Mouse (Mus musculus) brain, embryonic 14.5 days (tissue): Measurements from ENCODE around the gene Gucy1b1. TPM values are rescaled to one million over a fixed set of nuclear protein-coding genes. Genes with fewer than 3 reads are reported as not detected.

Experiments used
- DNase-seq: peaks from one replicate; pipeline ENCODE4 v3.0.0-alpha.2; 2011; ENCODE audit warnings: low read depth
- CTCF ChIP-seq: fragments of 200-500 bp; IDR thresholded peaks from 2 replicates; pipeline ENCODE4 v1.5.1; 2012; ENCODE audit warnings: inconsistent platforms, mild to moderate bottlenecking, moderate library complexity, borderline replicate concordance; ENCODE audit not compliant: insufficient read depth, insufficient read length; ENCODE audit errors: extremely low read depth
- POLR2A ChIP-seq: fragments of 200-500 bp; IDR thresholded peaks from 2 replicates; pipeline ENCODE4 v1.6.1; 2012; ENCODE audit warnings: mild to moderate bottlenecking, inconsistent platforms, borderline replicate concordance; ENCODE audit not compliant: poor library complexity, insufficient read depth, insufficient read length, severe bottlenecking; ENCODE audit errors: extremely low read depth
- polyA plus RNA-seq: library from polyadenylated mRNA; depleted of rRNA; stranded (reverse); fragments of >200 nt; gene quantifications from 2 replicates; pipeline ENCODE4 v1.2.3, GENCODE M21; 2012

Gucy1b1 gene
- polyA plus RNA-seq, 1 experiment, result 27.1 TPM

DNA sequence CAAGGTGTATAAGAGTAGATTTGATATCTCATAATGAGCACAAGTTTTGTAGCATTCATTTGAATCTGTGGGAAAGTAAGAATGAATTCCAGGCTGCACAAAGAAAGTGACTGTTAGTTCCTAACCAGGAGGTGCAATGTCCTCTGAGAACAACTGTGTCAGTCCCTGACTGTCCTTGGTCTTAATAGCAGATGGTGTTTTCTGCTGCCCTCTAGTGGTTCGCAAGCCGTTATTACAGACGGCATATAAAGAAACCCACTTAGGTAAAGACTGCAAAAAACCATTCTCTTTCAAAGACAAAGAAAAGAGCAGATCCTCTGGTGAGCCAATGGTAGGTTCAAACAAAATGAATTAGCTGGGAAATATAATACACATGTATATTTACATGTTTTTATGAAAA, 45.3 kb downstream of the Gucy1b1 start:
- peak; percentile 89 for DNase-seq
- TF ChIP-seq POLR2A (no peak), CTCF (peak; percentile 73)

DNA sequence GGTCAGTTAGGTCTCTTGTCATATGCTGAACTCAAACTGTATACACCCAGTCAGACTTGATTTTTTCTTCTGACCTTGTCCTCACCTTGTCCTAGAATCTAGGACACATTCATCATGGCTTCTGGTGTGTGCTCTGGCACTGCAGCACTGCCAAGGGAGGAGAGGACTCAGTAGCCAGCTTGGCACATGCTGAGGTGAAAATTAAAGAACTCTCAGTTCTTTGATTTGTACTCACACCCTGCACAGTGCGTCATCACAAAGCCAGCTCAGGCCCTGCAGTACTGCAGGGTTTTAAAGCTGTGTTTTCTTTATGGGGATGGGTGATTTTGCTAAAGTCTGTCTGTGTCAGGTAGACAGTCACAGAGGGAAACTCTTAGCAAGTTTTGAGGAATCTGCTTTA, 47.2 kb downstream of the Gucy1b1 start:
- DNase-seq, result peak; percentile 50

DNA sequence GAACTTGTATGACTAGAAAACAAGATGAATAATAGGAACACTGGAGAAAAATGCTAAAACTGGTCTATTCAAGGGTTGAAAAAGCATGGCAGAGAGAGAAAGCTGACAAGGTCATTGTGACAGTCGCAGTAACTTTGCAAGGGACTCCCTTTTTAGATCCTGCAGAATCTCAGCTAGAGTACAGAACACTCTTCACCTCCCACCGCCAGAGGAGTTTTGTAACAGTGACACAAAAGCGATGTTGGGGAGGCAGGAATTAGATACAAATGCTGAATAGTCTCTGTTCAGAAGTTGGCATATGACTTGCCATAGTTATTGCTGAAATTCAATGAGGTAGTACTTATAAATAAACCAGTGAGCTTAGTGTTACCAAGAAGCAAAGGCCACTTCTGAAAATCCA, 51.4 kb downstream of the Gucy1b1 start:
- no peak for DNase-seq
- TF ChIP-seq POLR2A (no peak), CTCF (no peak)

More for the DNA sequence above, 47.2 kb downstream of the Gucy1b1 start:
- TF ChIP-seq POLR2A (no peak), CTCF (no peak)

DNA sequence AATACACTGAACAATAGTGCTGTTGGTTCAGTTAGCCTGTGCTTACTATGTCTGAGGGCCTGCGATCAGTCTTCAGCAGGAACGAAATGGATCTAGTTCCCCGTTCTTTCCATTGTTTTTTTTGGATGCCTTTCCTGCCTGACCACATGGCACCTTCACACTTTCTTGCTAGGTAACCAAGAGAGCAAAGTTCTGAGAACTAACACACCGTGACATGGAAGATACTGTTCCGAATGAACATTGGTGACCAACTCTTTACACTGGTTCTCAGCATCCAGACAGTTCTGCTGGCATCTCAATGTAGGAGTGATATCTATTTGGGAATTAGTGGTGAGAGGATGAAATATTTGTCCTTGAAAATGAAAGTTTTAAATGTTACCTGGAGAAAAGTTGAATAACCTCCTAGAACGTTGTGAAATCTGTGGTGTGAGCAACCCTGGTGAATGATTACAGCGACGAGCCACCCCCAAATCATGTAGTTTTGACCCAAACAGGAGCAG, 52.0 kb downstream of the Gucy1b1 start:
- DNase-seq, result no peak
- TF ChIP-seq POLR2A (no peak), CTCF (no peak)

DNA sequence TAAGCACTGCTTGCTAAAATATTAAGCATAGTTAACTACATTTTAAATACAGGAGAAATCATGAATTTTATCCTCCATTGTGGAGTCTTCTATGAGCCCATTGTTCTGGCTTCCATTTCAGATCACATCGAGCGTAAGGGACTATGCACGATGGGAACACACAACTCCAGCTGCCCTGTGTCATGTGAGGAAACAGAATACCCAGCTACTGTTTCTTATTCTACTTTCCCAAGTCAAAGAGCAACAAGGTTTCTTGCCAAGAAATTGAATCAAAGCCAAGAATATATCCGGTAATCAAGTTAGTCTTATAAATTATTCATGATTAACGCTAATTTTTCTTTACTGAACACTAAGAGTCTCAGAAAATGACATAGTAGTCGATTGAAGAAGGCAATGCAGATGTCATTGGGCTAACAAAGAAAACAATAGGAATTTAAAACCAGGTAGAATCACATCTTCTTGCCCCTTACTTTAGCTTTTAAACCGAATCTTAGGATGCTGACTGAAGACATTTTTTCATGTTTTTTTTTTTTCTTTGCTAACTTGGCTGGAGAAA, 60.3 kb downstream of the Gucy1b1 start:
- TF ChIP-seq POLR2A (no peak), CTCF (no peak)
- DNase-seq, result peak; percentile 70

DNA sequence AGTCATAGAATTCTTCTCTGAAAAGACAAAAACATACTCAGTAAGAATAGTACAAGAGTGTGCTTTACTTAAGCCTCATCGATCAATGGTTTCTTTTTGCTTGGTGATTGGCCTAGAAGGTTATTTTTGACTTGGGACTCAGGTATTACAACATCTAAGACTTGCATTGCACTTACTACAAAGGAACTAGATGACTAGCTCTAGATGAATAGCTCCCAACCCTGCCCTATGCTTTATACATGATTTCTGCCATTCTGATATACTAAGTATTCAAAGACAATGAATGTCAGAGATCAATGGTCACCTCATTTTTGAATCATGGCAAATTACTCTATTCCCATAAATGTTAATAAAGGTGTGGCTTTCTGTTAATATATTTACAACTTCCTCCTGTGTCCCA, 67.5 kb downstream of the Gucy1b1 start:
- TF ChIP-seq CTCF, result no peak
- no peak for TF ChIP-seq POLR2A
- DNase-seq, result no peak

DNA sequence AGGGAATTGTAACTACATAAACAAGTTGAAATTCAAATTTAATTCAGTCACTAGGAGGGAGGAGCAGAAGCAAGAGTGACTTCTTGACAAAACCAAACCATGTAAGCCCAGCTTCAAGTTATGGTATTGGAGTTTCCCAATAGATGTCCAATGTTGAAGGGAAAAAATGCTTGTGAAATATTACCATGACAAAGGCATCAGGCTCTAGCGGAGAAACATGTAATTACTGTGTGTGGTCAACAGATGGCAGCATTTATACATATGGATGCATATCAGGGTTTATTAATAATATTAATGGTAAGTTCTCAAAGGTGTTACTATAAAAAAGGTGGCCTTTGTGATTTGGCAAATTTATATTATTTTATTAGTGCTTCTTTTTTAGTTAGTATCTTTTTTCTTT, 78.5 kb downstream of the Gucy1b1 start:
- peak; percentile 28; the same call in 1 of the 2 replicates for TF ChIP-seq CTCF
- TF ChIP-seq POLR2A, result no peak
- peak; percentile 76 for DNase-seq

DNA sequence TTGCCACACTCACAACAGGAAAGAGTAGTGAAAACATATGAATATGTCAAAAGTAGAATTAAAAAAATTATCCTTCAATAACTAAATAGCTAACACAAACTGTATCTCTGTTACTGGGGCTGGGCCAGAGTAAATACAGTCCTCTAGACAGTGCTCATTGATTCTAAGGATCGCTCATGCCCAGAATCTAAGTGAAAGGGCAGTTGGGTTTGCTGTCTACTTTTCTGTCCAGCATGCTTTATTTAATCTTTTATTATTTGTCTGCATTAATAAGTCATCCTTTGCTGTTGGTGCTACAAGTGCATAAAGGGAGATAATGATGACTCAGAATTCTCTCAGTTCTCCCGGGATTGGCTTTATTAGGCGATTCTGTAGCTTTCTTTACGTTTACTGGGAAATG, 79.1 kb downstream of the Gucy1b1 start:
- DNase-seq, result no peak
- TF ChIP-seq CTCF (no peak), POLR2A (no peak)

DNA sequence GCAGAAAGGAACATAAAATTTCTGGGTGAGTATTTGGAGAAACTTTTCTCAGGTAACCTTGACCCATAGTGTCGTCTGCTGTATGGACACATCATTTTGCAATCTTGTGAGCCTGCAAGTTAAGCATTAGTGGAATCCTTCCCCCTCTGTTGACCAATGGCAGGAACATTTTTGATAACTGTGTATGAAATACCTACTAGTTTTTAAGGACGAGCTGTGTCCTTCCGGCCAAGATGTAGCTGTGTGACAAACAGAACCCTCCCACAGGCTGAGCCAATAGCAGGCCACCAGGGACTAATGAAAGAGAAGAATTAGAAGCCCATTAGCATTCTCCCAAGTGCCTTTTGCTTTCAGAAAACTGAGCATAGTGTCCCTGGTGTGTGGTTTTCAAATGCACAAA, 84.0 kb downstream of the Gucy1b1 start:
- DNase-seq, result no peak

DNA sequence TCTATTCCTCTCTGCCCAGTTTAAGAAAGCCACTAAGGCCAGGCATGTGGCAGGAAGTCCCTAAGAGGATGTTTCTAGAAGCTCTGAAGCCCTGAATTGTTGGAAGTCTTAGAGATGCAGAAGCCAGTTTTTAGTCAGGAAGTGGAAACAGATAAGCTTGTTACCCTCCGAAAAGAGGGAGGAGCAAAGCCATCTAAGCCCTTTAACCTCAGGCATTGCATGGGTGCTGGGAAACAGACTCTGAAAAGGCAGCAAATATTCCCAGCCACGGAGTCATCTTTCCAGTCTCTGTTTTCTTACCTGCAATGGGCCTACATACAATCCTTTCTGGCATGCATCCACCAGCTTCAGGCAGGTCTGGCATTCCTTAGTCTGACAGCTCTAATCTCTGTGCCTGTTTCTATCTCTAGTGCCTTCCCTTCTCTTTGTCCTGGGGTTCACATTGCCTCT, 84.8 kb downstream of the Gucy1b1 start:
- no peak for TF ChIP-seq POLR2A
- TF ChIP-seq CTCF, result no peak
- no peak for DNase-seq

More for the DNA sequence above, 84.0 kb downstream of the Gucy1b1 start:
- TF ChIP-seq CTCF (no peak), POLR2A (no peak)

DNA sequence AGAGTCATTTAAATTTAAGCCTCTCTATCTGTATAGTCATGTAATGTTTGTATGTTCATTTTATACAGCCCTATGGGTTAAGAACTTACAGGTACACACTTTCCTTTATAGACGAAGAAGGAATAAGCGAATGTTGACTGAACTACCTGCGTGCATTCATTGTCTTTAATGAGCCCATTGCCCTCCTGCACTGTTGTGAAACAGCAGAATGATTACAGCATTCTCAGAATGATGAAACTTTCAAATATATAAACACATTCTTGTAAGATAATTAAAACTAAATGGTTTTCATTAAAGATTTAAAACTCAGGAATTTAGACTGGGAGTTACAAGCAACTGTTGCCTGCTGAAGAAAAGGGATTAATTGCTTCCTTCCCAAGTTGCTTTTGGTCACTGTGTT, 86.9 kb downstream of the Gucy1b1 start:
- no peak for TF ChIP-seq CTCF
- no peak for TF ChIP-seq POLR2A
- DNase-seq, result no peak

DNA sequence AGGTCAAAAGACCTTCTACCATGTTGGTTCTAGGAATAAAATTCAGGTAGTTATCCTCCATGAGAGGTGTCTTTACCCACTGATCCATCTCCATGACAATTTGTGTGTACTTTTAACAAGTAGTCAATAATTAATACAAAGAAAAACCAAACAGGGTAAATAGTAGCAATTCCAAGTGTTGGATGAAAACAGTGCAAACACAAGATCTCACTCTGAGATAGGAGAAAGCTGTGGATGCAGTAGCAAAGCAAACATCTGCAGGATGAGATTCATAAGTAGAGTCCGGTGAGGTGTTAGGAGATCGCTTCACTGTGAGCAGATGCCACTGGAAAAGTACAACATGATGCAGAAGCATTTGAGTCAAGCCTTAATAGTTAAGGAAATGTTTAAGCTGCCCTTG, 88.4 kb downstream of the Gucy1b1 start:
- DNase-seq, result no peak
- TF ChIP-seq CTCF (no peak), POLR2A (no peak)
